Mouse (Mus musculus) hindbrain, embryonic 16.5 days (tissue): ENCODE measurements at regions not wholly inside any gene's neighbourhood (a gene's known extent, or its start where the extent isn't known, plus 50 kb on each side); places are given as distances from the start of the nearest gene placed in this dataset.

Experiments
- ATAC-seq: fragments of 200-750 bp; cut with Nextera tagmentation; 2 replicates; pipeline ENCODE4 v1.8.0; 2017; ENCODE audit warnings: moderate TSS enrichment, moderate library complexity
- H3K27ac ChIP-seq: fragments of 300-500 bp; sonication (generic); 2 replicates; pipeline ENCODE4 v1.5.1; 2014; ENCODE audit warnings: low read depth, mild to moderate bottlenecking, control low read depth, low read length, moderate library complexity
- H3K27me3 ChIP-seq: fragments of 300-500 bp; sonication (generic); replicated peaks from 2 replicates; pipeline ENCODE4 v1.6.1; 2014; ENCODE audit warnings: low read length; ENCODE audit not compliant: control insufficient read depth, insufficient read depth
- H3K36me3 ChIP-seq: fragments of 300-500 bp; sonication (generic); 2 replicates; pipeline ENCODE4 v1.6.1; 2014; ENCODE audit warnings: mild to moderate bottlenecking, low read length, moderate library complexity, mixed read lengths; ENCODE audit not compliant: control insufficient read depth, insufficient read depth
- H3K4me1 ChIP-seq: fragments of 300-500 bp; sonication (generic); 2 replicates; pipeline ENCODE4 v1.6.1; 2014; ENCODE audit warnings: low read depth, low read length; ENCODE audit not compliant: control insufficient read depth, insufficient read depth
- H3K4me2 ChIP-seq: fragments of 300-500 bp; sonication (generic); 2 replicates; pipeline ENCODE4 v1.6.1; 2014; ENCODE audit warnings: mild to moderate bottlenecking, low read length, control low read depth, moderate library complexity
- H3K4me3 ChIP-seq: fragments of 300-500 bp; sonication (generic); 2 replicates; pipeline ENCODE4 v1.5.1; 2014; ENCODE audit warnings: mild to moderate bottlenecking, low read length, control low read depth, moderate library complexity
- H3K9ac ChIP-seq: fragments of 300-500 bp; sonication (generic); 2 replicates; pipeline ENCODE4 v1.6.1; 2014; ENCODE audit warnings: low read depth, mild to moderate bottlenecking, control low read depth, low read length, moderate library complexity
- H3K9me3 ChIP-seq: fragments of 300-500 bp; sonication (generic); 2 replicates; pipeline ENCODE4 v1.6.1; 2014; ENCODE audit warnings: mild to moderate bottlenecking, low read length, moderate library complexity; ENCODE audit not compliant: control insufficient read depth
- WGBS: fragments of 180-500 bp; shearing (Covaris S2); extraction: QIAGEN DNeasy Blood & Tissue Kit; methylation state at CpG from one replicate; pipeline ENCODE4 v1.1.7; 2014; 5-methylcytosine and 5-hydroxymethylcytosine counted together

- Histone ChIP-seq H3K4me3 (no peak overlapping the region), H3K36me3 (no peaks in the 10 kb centered on the region), H3K4me2 (no peak overlapping the region), H3K9me3 (no peaks in the 10 kb centered on the region), H3K27me3 (no peaks in the 10 kb centered on the region), H3K9ac (no peak overlapping the region), H3K4me1 (no peaks in the 10 kb centered on the region), H3K27ac (no peak overlapping the region)
- 51% methylated on average over 3 of the region's 3 CpGs for WGBS
- ATAC-seq: peak; percentile 52; the same call in 1 of the 2 replicates
These were observed 859.5 kb upstream of the Sel1l start for GRCm38 (mm10) chr12:92708466-92708865.

- no peak for ATAC-seq
- H3K4me1 ChIP-seq: no peaks in the 10 kb centered on the region
- no peak overlapping the region for H3K4me2 ChIP-seq
- H3K27me3 ChIP-seq: no peaks in the 10 kb centered on the region
- no peak overlapping the region for H3K27ac ChIP-seq
- no peak overlapping the region for H3K9ac ChIP-seq
- no peaks in the 10 kb centered on the region for H3K36me3 ChIP-seq
- no peaks in the 10 kb centered on the region for H3K9me3 ChIP-seq
- no peak overlapping the region for H3K4me3 ChIP-seq
These were observed 854.8 kb upstream of the Sel1l start for GRCm38 (mm10) chr12:92703731-92704130.

GRCm38 (mm10) chr12:92692956-92693355 lies 844.0 kb upstream of the Sel1l start:
- Histone ChIP-seq H3K36me3 (no peaks in the 10 kb centered on the region), H3K27ac (no peak overlapping the region), H3K27me3 (no peaks in the 10 kb centered on the region), H3K4me3 (no peak overlapping the region), H3K9me3 (no peaks in the 10 kb centered on the region), H3K9ac (no peak overlapping the region), H3K4me1 (no peaks in the 10 kb centered on the region), H3K4me2 (no peak overlapping the region)
- WGBS: 86% methylated on average over 1 of the region's 1 CpGs
- no peak for ATAC-seq

GRCm38 (mm10) chr12:92672396-92672795 lies 823.4 kb upstream of the Sel1l start:
- ATAC-seq: no peak
- no peak overlapping the region for H3K27ac ChIP-seq
- no peaks in the 10 kb centered on the region for H3K4me1 ChIP-seq
- H3K4me2 ChIP-seq: no peak overlapping the region
- no peaks in the 10 kb centered on the region for H3K27me3 ChIP-seq
- no peak overlapping the region for H3K9ac ChIP-seq
- no peaks in the 10 kb centered on the region for H3K36me3 ChIP-seq
- 97% methylated on average over 1 of the region's 1 CpGs for WGBS
- no peak overlapping the region for H3K4me3 ChIP-seq
- H3K9me3 ChIP-seq: no peaks in the 10 kb centered on the region

GRCm38 (mm10) chr12:92646634-92647033 lies 797.7 kb upstream of the Sel1l start:
- no peak overlapping the region for H3K4me3 ChIP-seq
- H3K27ac ChIP-seq: no peak overlapping the region
- H3K36me3 ChIP-seq: no peaks in the 10 kb centered on the region
- H3K9me3 ChIP-seq: no peaks in the 10 kb centered on the region
- H3K27me3 ChIP-seq: no peaks in the 10 kb centered on the region
- H3K4me1 ChIP-seq: no peaks in the 10 kb centered on the region
- no peak overlapping the region for H3K4me2 ChIP-seq
- H3K9ac ChIP-seq: no peak overlapping the region
- ATAC-seq: no peak
- WGBS: 69% methylated on average over 2 of the region's 2 CpGs

GRCm38 (mm10) chr12:92645006-92645624 lies 796.2 kb upstream of the Sel1l start:
- H3K36me3 ChIP-seq: no peaks in the 10 kb centered on the region
- no peak overlapping the region for H3K4me2 ChIP-seq
- no peak overlapping the region for H3K4me3 ChIP-seq
- ATAC-seq: peak; percentile 17; the same call in 1 of the 2 replicates
- H3K9me3 ChIP-seq: no peaks in the 10 kb centered on the region
- no peak overlapping the region for H3K9ac ChIP-seq
- H3K4me1 ChIP-seq: no peaks in the 10 kb centered on the region
- no peaks in the 10 kb centered on the region for H3K27me3 ChIP-seq
- no peak overlapping the region for H3K27ac ChIP-seq
- 64% methylated on average over 4 of the region's 4 CpGs for WGBS

GRCm38 (mm10) chr12:92619120-92619519 lies 770.2 kb upstream of the Sel1l start:
- no peak overlapping the region for H3K4me3 ChIP-seq
- ATAC-seq: no peak

GRCm38 (mm10) chr12:92618519-92618918 lies 769.6 kb upstream of the Sel1l start:
- Histone ChIP-seq H3K36me3 (no peaks in the 10 kb centered on the region), H3K9me3 (no peaks in the 10 kb centered on the region), H3K4me1 (no peaks in the 10 kb centered on the region), H3K4me2 (no peak overlapping the region), H3K9ac (no peak overlapping the region), H3K27me3 (no peaks in the 10 kb centered on the region), H3K4me3 (no peak overlapping the region), H3K27ac (no peak overlapping the region)
- ATAC-seq: no peak
- 25% methylated on average over 2 of the region's 2 CpGs for WGBS

More at GRCm38 (mm10) chr12:92619120-92619519, 770.2 kb upstream of the Sel1l start:
- Histone ChIP-seq H3K9me3 (no peaks in the 10 kb centered on the region), H3K36me3 (no peaks in the 10 kb centered on the region), H3K27ac (no peak overlapping the region), H3K4me2 (no peak overlapping the region), H3K27me3 (no peaks in the 10 kb centered on the region), H3K4me1 (no peaks in the 10 kb centered on the region), H3K9ac (no peak overlapping the region)

- no peak overlapping the region for H3K27ac ChIP-seq
- H3K9ac ChIP-seq: no peak overlapping the region
- ATAC-seq: no peak
- 94% methylated on average over 1 of the region's 1 CpGs for WGBS
- H3K36me3 ChIP-seq: no peaks in the 10 kb centered on the region
- no peaks in the 10 kb centered on the region for H3K4me1 ChIP-seq
- H3K9me3 ChIP-seq: no peaks in the 10 kb centered on the region
- H3K27me3 ChIP-seq: no peaks in the 10 kb centered on the region
- H3K4me2 ChIP-seq: no peak overlapping the region
- no peak overlapping the region for H3K4me3 ChIP-seq
These were observed 752.7 kb upstream of the Sel1l start for GRCm38 (mm10) chr12:92601673-92602072.

GRCm38 (mm10) chr12:92589725-92590124 lies 740.8 kb upstream of the Sel1l start:
- 60% methylated on average over 2 of the region's 2 CpGs for WGBS
- 0 out of 2 replicates have a peak, but pooled peaks have one; percentile 37 for ATAC-seq
- no peak overlapping the region for H3K4me3 ChIP-seq
- no peaks in the 10 kb centered on the region for H3K9me3 ChIP-seq
- H3K4me1 ChIP-seq: no peaks in the 10 kb centered on the region
- H3K27ac ChIP-seq: no peak overlapping the region
- H3K9ac ChIP-seq: no peak overlapping the region
- no peaks in the 10 kb centered on the region for H3K36me3 ChIP-seq
- no peak overlapping the region for H3K4me2 ChIP-seq
- H3K27me3 ChIP-seq: no peaks in the 10 kb centered on the region
